Mouse (Mus musculus): ENCODE measurements around the gene Gas1. TPM values are rescaled to one million over a fixed set of nuclear protein-coding genes. Genes with fewer than 3 reads are reported as not detected.
A peak's percentile ranks its signal among the peaks of the same experiment; 100 is the strongest.

Gene Gas1
- 10 to 100 TPM; 13.0 to 14.4 TPM for total RNA-seq (2021)

DNA sequence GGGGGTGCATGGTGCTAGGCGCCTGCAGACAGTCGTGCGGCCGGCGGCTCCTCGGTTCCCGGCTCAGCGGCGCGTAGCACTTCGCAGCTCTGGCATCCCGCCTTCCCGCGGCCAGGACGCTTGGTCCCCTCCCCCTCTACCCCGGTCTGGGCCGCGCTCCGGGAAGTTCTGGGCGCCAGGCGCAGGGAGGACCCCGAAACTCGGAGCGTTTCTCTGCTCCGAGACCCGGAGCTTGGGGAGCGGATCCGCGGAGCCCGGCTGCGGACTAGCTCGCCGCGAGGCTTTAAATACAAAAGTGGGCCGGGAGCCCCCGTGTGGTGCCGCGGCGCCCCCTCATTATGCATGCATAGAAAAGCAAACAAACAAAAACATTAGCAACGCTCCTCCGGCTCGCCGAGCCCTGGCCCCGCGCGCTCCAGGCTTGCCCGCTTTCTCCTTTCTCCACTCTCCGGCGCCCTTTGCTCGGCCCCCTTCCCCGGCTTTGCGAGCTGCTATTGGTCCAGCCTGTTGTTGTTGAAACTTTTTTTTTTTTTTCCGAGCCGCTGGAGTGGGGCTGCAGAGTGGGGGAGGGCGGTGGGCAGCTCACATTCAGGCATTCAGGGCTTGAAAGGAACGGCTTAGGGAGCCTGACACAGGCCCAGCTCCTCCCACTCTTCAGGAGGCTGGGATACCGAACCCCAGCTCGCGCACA lies at the start of gene Gas1:
Gas1 (minus strand) TSS at position 260 of the 691 bp plus-strand sequence.
- peak; percentile 94 for DNase-seq
- intact Hi-C loops (cut with DNase I) = loop anchor here (5.0 kb wide), 2 partner anchors 270 to 290 kb away; no protein-coding TSS in a partner anchor

DNA sequence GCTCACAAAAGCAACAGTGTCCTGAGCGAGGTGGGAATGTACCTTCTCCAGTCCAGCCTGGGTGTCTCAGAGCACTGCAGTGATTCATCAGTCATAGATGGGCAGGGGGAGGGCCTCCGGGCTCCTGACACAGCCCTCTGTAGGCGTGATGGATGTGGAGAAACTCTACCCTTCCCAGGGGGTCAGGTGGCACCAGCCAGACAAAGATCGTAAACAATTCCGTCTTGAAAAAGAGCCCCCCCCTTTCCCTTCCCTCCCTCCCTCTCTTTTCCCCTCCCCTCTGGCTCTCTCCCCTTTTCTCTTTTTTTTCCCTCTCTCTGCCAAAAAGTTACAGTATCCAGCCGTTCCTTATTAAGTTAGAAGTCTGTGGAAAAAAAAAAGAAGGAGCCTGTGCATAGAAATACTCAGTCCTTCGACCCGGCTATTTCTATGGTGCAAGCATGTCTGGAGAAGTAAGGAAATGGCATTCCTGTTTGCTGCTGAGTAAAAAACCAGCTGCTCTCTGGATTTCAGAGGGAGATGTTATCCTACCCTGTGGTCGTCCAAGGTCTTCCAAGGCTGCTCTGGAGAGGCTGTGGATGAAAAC lies 49.2 kb upstream of the Gas1 start:
- DNase-seq = no peak
- intact Hi-C loops (cut with DNase I) = no loop called here

- no peak for DNase-seq
- intact Hi-C loops (cut with DNase I) = no loop called here
Observed at GRCm38 (mm10) chr13:60225736-60226135, 48.6 kb upstream of the Gas1 start.

- intact Hi-C loops (cut with DNase I) = no loop called here
- no peak for DNase-seq
Observed at GRCm38 (mm10) chr13:60225276-60225675, 48.1 kb upstream of the Gas1 start.

- no peak for DNase-seq
- intact Hi-C loops (cut with DNase I) = no loop called here
Observed at GRCm38 (mm10) chr13:60223797-60224196, 46.6 kb upstream of the Gas1 start.

DNA sequence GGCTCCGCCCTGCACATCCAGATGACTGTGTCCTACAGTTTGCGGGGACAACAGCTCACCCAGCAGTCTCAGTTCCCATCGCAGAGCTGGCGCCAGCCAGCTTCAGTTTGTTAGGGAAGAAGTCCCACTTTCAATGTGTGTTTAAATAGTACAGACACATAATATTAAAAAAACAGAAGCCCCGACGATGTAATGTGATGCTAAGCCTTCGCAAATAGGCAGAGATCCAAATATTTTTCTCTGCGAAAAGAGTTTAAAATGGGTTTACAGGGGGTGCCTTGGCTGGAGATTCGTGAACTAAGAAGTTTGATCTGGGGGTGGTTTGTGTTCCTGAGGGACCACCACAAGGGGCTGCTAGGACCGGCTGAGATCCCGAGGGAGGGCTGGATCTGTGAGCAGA lies 45.2 kb upstream of the Gas1 start:
- intact Hi-C loops (cut with DNase I) = no loop called here
- DNase-seq = no peak

- intact Hi-C loops (cut with DNase I) = no loop called here
- no peak for DNase-seq
Observed at GRCm38 (mm10) chr13:60213896-60214295, 36.7 kb upstream of the Gas1 start.

GRCm38 (mm10) chr13:60207135-60207601 lies 30.0 kb upstream of the Gas1 start:
- intact Hi-C loops (cut with DNase I) = no loop called here
- DNase-seq = no peak

- DNase-seq = no peak
- intact Hi-C loops (cut with DNase I) = no loop called here
Observed at GRCm38 (mm10) chr13:60204746-60205145, 27.6 kb upstream of the Gas1 start.

- DNase-seq = no peak
- intact Hi-C loops (cut with DNase I) = no loop called here
Observed at GRCm38 (mm10) chr13:60193273-60193672, 16.1 kb upstream of the Gas1 start.

DNA sequence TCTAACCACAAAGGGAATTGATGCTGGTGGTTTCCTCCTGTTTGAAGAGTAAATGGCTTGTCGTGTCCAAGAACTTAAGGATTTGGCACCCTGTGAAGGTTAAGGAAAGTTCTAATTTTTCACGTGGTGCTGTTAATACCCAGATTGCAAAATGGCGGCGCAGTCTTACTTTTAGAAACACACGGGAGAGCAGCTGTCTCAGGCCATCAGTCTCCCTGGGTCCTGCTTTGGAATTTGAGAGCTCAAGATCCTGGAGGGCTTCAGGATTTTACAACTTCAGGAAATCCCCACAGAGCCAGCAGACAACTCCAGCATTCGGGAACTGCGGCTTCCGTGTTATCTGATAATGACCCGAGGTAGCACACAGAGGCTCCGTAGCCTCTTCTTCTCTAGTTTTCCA lies 12.8 kb upstream of the Gas1 start:
- intact Hi-C loops (cut with DNase I) = no loop called here
- DNase-seq = no peak

DNA sequence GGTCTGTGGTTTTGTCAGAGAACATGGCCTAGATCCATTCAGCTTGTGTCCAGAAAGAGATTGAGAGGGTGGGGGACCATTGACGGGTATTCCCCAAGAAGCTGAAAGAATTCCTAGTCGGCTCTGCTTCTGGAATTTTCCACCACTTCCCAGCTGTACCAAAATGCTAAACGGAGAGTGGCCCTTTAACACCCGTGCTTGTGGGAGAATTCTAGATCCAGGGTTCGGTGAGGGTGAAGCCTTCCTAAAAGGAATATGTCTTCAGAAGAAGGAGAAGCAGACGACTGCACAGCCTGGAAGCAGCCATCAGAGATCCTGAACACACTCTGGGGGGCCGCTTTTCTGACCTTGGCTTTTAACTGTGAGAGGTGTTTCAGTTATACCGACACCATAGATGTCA lies 11.8 kb upstream of the Gas1 start:
- intact Hi-C loops (cut with DNase I) = no loop called here
- DNase-seq = no peak

- DNase-seq = no peak
- intact Hi-C loops (cut with DNase I) = no loop called here
Observed at GRCm38 (mm10) chr13:60187276-60187675, 10.1 kb upstream of the Gas1 start.

GRCm38 (mm10) chr13:60182346-60182745 lies 5.2 kb upstream of the Gas1 start:
- intact Hi-C loops (cut with DNase I) = no loop called here
- no peak for DNase-seq

DNA sequence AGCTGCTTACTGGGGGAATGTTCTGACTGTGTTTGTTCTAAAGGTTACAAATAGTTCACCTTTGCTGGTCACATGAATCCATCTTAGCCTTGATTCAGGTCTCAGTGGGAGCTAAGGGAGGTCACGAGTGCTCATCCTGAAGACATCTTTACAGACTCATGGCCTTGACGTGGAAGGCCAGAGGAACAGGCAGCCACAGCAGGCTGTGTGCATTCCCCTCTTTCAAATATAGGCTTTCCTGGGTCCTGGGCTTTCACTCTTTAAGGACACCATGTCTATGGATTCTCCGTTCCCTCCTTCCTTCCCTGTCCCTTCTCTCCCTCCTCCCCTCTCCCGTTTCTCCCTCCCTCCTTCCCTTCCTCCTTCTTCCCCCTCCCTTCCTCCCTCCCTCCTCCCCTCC lies 2.5 kb upstream of the Gas1 start:
- intact Hi-C loops (cut with DNase I) = loop anchor here (5.0 kb wide), 2 partner anchors 268 to 288 kb away; no protein-coding TSS in a partner anchor
- DNase-seq = no peak

- intact Hi-C loops (cut with DNase I) = loop anchor here (5.0 kb wide), 2 partner anchors 269 to 289 kb away; no protein-coding TSS in a partner anchor
- peak; percentile 94 for DNase-seq
Observed at GRCm38 (mm10) chr13:60178416-60178815, 1.3 kb upstream of the Gas1 start.

GRCm38 (mm10) chr13:60177797-60178110 lies 589 bp upstream of the Gas1 start:
- intact Hi-C loops (cut with DNase I) = loop anchor here (5.0 kb wide), 2 partner anchors 270 to 290 kb away; no protein-coding TSS in a partner anchor
- no peak for DNase-seq

GRCm38 (mm10) chr13:60176776-60177105 lies 424 bp downstream of the Gas1 start:
- intact Hi-C loops (cut with DNase I) = loop anchor here (5.0 kb wide), 2 partner anchors 271 to 291 kb away; no protein-coding TSS in a partner anchor
- no peak for DNase-seq

- peak; percentile 83 for DNase-seq
- intact Hi-C loops (cut with DNase I) = loop anchor here (5.0 kb wide), 2 partner anchors 271 to 291 kb away; no protein-coding TSS in a partner anchor
Observed at GRCm38 (mm10) chr13:60176136-60176775, 909 bp downstream of the Gas1 start.

GRCm38 (mm10) chr13:60175490-60176135 lies 1.6 kb downstream of the Gas1 start:
- peak; percentile 49 for DNase-seq
- intact Hi-C loops (cut with DNase I) = loop anchor here (2.0 to 5.0 kb wide), 3 partner anchors 272 to 292 kb away; no protein-coding TSS in a partner anchor

DNA sequence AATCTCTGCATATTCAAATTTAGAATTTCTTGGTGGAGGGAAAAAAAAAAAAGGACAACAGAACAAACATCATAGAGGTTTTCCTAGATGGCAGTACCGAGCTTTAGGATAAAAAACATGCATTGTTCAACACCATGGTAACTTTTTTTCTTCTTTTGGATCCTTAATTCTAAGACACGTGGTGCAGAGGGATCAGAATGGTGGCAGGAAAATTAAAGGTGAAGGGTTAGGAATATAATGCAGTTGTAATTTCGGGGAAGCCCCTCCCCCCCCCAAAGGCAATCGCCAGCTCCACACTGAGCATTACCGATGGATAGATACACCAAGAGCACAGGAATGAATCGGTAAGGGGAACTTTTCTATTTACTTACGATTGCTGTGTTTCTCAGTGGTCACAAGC lies 2.2 kb downstream of the Gas1 start:
- no peak for DNase-seq
- intact Hi-C loops (cut with DNase I) = loop anchor here (2.0 to 5.0 kb wide), 3 partner anchors 272 to 292 kb away; no protein-coding TSS in a partner anchor
